In the genomic region with DNA sequence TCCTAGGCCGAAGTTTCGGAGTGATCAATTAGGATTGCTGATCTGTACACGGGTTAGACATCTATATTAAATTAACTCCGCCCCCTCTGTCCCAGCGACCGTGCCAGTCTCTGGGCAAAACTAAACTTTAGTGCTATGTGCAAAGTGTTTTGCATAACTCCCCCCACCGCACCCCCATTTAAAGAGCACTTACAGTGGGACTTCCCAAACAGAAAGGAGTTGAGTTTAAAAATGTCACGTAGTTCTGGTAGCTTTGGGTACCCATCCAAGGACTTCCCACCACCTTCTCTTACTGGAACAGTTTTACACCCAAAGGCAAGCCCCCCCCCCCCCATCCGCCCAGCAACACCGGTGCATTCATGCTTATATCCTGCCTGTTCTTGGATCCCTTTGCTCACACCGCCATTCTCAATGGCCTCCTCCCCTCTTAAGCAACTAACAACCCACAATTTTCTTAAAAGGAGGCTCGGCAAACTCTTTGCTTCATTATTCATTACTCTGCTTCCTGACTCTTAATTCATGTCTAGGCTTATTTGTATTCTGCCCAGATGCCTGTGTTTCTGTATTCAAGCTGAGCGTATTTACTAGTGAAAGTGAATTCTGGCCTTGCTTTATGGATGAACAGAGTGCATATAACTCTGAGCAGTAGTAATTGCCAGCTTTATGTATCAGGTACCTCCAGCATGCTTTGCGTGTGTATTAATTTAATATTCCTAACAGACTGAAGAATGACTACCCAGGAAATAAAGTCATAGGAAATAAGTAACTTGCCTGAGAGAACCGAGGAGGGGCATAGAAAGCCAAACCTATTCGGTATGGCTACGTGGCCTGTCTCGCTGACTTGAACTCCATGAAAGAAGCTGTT, we compare ENCODE assay signal across 8 mouse cellular contexts. TPM values are rescaled to one million over a fixed set of nuclear protein-coding genes. Genes with fewer than 3 reads are reported as not detected.
DNase-seq lines count a peak whose midpoint lies in the region; ATAC-seq lines count a peak whose summit lies in the region.

No protein-coding gene starts in this region.

- 26% methylated on average over 18 of the region's 18 CpGs for WGBS in midbrain, embryonic 14.5 days

- H3K4me2 ChIP-seq in midbrain, embryonic 14.5 days (ENCODE audit: low read length): peak overlapping the region; percentile 57

- no peaks in the 10 kb centered on the region for H3K36me3 ChIP-seq in midbrain, embryonic 14.5 days (ENCODE audit: control insufficient read depth, insufficient read depth, low read length)

- no peaks in the 10 kb centered on the region for H3K9me3 ChIP-seq in midbrain, embryonic 14.5 days (ENCODE audit: control insufficient read depth, low read length)

- peaks cover 24% of the 10 kb centered on the region for H3K4me1 ChIP-seq in midbrain, embryonic 14.5 days (ENCODE audit: control insufficient read depth, insufficient read depth, low read length)

- ATAC-seq in granulocyte monocyte progenitor cell, adult 5-6 weeks (replicated peaks; ENCODE audit: poor library complexity, severe bottlenecking): peak; percentile 36
- ATAC-seq in midbrain, embryonic 14.5 days (ENCODE audit: low FRiP score, low TSS enrichment): no peak

- peak overlapping the region; percentile 95 for H3K4me3 ChIP-seq in midbrain, embryonic 14.5 days (replicated peaks; ENCODE audit: low read depth, low read length)

- H3K9ac ChIP-seq in midbrain, embryonic 14.5 days (replicated peaks; ENCODE audit: low read length): peak overlapping the region; percentile 42

- no peaks in the 10 kb centered on the region for H3K27me3 ChIP-seq in midbrain, embryonic 14.5 days (ENCODE audit: control insufficient read depth, insufficient read depth, low read length)

- peak overlapping the region; percentile 99 for H3K27ac ChIP-seq in midbrain, embryonic 14.5 days (replicated peaks; ENCODE audit: low read depth, low read length)

- peak; percentile 24 to 92 for DNase-seq in heart, adult 18-20 months
- no peak for DNase-seq in heart, postnatal 4 days
- DNase-seq in MEL-GATA-1-ER (ENCODE audit: extremely low read depth, low read depth): peak; percentile 79
- DNase-seq in kidney, postnatal 36 days: peak; percentile 90 to 94
- peak; percentile 52 for DNase-seq in midbrain, embryonic 14.5 days
- DNase-seq in cerebellum, postnatal 14 days: no peak
- no peak for DNase-seq in urinary bladder, adult 18-20 months (ENCODE audit: low spot score in 2 of 2)

RNA-seq across cellular contexts. Expression of a gene that starts 38.4 kb away (rescaled TPM):
- 1 to 10 TPM; 8.3 to 9.3 TPM for total RNA-seq in heart, adult 18-20 months (2021)
- total RNA-seq in heart, postnatal 4 days (2021): 10 to 100 TPM; 21.1 to 25.3 TPM
- 12.3 and 12.5 TPM in 2 replicates for total RNA-seq in granulocyte monocyte progenitor cell, adult 5-6 weeks (2014; fragmentation: Nextera tagmentation)
- 13.4 and 21.1 TPM in 2 replicates for total RNA-seq in granulocyte monocyte progenitor cell, adult 5-6 weeks (2017)
- 76.8 and 98.0 TPM in 2 replicates for polyA plus RNA-seq in midbrain, embryonic 14.5 days (2014; fragmentation: Nextera tagmentation; extraction: Ambion mirVana)

Comparison
In these comparisons a context has a peak if more than half of its experiments do, and no peak if none do; other contexts are left out.
1. DNase-seq: peak in heart, adult 18-20 months (2 of 2), MEL-GATA-1-ER (single experiment), kidney, postnatal 36 days (2 of 2) and midbrain, embryonic 14.5 days (single experiment); none in heart, postnatal 4 days (single experiment), cerebellum, postnatal 14 days (0 of 2) and urinary bladder, adult 18-20 months (0 of 2).